Mouse (Mus musculus) liver, embryonic 13.5 days (tissue): ENCODE measurements at regions not wholly inside any gene's neighbourhood (a gene's known extent, or its start where the extent isn't known, plus 50 kb on each side); places are given as distances from the start of the nearest gene placed in this dataset.
"Not testable (repeated sequence)": the region's sequence is repeated elsewhere in the genome, so short reads cannot be mapped to it uniquely, and the experiment has no call there.

ENCODE experiments used
- ATAC-seq: fragments of 200-750 bp; cut with Nextera tagmentation; 2 replicates; pipeline ENCODE4 v1.8.0; 2017; ENCODE audit warnings: low read depth, mild to moderate bottlenecking, moderate number of reproducible peaks, moderate library complexity
- DNase-seq: peaks from one replicate; pipeline ENCODE4 v3.0.0; 2022
- H3K27ac ChIP-seq: fragments of 300-500 bp; sonication (generic); 2 replicates; pipeline ENCODE4 v1.5.1; 2015; ENCODE audit warnings: moderate library complexity, mild to moderate bottlenecking, inconsistent platforms
- H3K27me3 ChIP-seq: fragments of 300-500 bp; sonication (generic); 2 replicates; pipeline ENCODE4 v1.6.1; 2015; ENCODE audit warnings: mild to moderate bottlenecking, inconsistent platforms
- H3K36me3 ChIP-seq: fragments of 300-500 bp; sonication (generic); 2 replicates; pipeline ENCODE4 v1.6.1; 2015; ENCODE audit warnings: mild to moderate bottlenecking, inconsistent platforms
- H3K4me1 ChIP-seq: fragments of 300-500 bp; sonication (generic); replicated peaks from 2 replicates; pipeline ENCODE4 v1.6.1; 2015; ENCODE audit warnings: inconsistent platforms
- H3K4me2 ChIP-seq: fragments of 300-500 bp; sonication (generic); 2 replicates; pipeline ENCODE4 v1.6.1; 2015; ENCODE audit warnings: inconsistent platforms, mild to moderate bottlenecking, moderate library complexity
- H3K4me3 ChIP-seq: fragments of 300-500 bp; sonication (generic); replicated peaks from 2 replicates; pipeline ENCODE4 v1.5.1; 2015; ENCODE audit warnings: mild to moderate bottlenecking, inconsistent platforms
- H3K9ac ChIP-seq: fragments of 300-500 bp; sonication (generic); 2 replicates; pipeline ENCODE4 v1.6.1; 2015; ENCODE audit warnings: mild to moderate bottlenecking, inconsistent platforms
- H3K9me3 ChIP-seq: fragments of 300-500 bp; sonication (generic); replicated peaks from 2 replicates; pipeline ENCODE4 v1.6.1; 2016; ENCODE audit warnings: inconsistent platforms
- WGBS: fragments of 180-500 bp; shearing (Covaris S2); methylation state at CpG from one replicate; pipeline ENCODE4 v1.1.7; 2015; ENCODE audit not compliant: insufficient replicate concordance; 5-methylcytosine and 5-hydroxymethylcytosine counted together

GRCm38 (mm10) chr13:52217741-52218140 is 313.3 kb downstream of the Diras2 start:
- Histone ChIP-seq H3K27me3 (no peaks in the 10 kb centered on the region), H3K9ac (no peak overlapping the region), H3K27ac (no peak overlapping the region), H3K36me3 (no peaks in the 10 kb centered on the region), H3K9me3 (no peaks in the 10 kb centered on the region), H3K4me3 (no peak overlapping the region), H3K4me2 (no peak overlapping the region), H3K4me1 (peaks cover 9% of the 10 kb centered on the region)
- WGBS = 63% methylated on average over 7 of the region's 7 CpGs
- DNase-seq (no peak), ATAC-seq (no peak)

- Histone ChIP-seq H3K9me3 (no peaks in the 10 kb centered on the region), H3K27ac (no peak overlapping the region), H3K4me1 (peaks cover 19% of the 10 kb centered on the region), H3K4me2 (no peak overlapping the region), H3K27me3 (no peaks in the 10 kb centered on the region), H3K4me3 (no peak overlapping the region), H3K36me3 (no peaks in the 10 kb centered on the region), H3K9ac (no peak overlapping the region)
- 32% methylated on average over 11 of the region's 11 CpGs for WGBS
- no peak for DNase-seq
- ATAC-seq = no peak
These were observed 308.6 kb downstream of the Diras2 start for GRCm38 (mm10) chr13:52222315-52223097.

- WGBS = 22% methylated on average over 6 of the region's 6 CpGs
- Histone ChIP-seq H3K27me3 (no peaks in the 10 kb centered on the region), H3K9me3 (no peaks in the 10 kb centered on the region), H3K4me3 (no peak overlapping the region), H3K4me1 (peaks cover 19% of the 10 kb centered on the region), H3K9ac (no peak overlapping the region), H3K36me3 (no peaks in the 10 kb centered on the region), H3K27ac (no peak overlapping the region), H3K4me2 (no peak overlapping the region)
- DNase-seq (peak; percentile 30), ATAC-seq (peak; percentile 71)
These were observed 307.7 kb downstream of the Diras2 start for GRCm38 (mm10) chr13:52223098-52223962.

GRCm38 (mm10) chr13:52233971-52234370 is 297.1 kb downstream of the Diras2 start:
- no peak for DNase-seq
- no peak overlapping the region for H3K27ac ChIP-seq
- H3K9ac ChIP-seq = no peak overlapping the region
- no peak overlapping the region for H3K4me3 ChIP-seq
- no peak overlapping the region for H3K4me2 ChIP-seq
- no peaks in the 10 kb centered on the region for H3K36me3 ChIP-seq
- H3K4me1 ChIP-seq = no peaks in the 10 kb centered on the region; the same call in 1 of the 2 replicates
- no peaks in the 10 kb centered on the region for H3K9me3 ChIP-seq
- ATAC-seq = no peak
- WGBS = 63% methylated on average over 5 of the region's 5 CpGs
- no peaks in the 10 kb centered on the region for H3K27me3 ChIP-seq

GRCm38 (mm10) chr13:52236105-52236504 is 295.0 kb downstream of the Diras2 start:
- Histone ChIP-seq H3K27me3 (no peaks in the 10 kb centered on the region), H3K4me1 (no peaks in the 10 kb centered on the region; the same call in 1 of the 2 replicates), H3K4me3 (no peak overlapping the region), H3K27ac (no peak overlapping the region), H3K4me2 (peak overlapping the region; percentile 29), H3K9ac (no peak overlapping the region; the same call in 1 of the 2 replicates), H3K9me3 (no peaks in the 10 kb centered on the region), H3K36me3 (no peaks in the 10 kb centered on the region)
- DNase-seq = no peak
- ATAC-seq = 0 out of 2 replicates have a peak, but pooled peaks have one; percentile 26
- 7% methylated on average over 10 of the region's 10 CpGs for WGBS

- no peak overlapping the region for H3K9ac ChIP-seq
These were observed 291.5 kb downstream of the Diras2 start for GRCm38 (mm10) chr13:52239563-52239962.

GRCm38 (mm10) chr13:52241761-52242160 is 289.3 kb downstream of the Diras2 start:
- no peaks in the 10 kb centered on the region for H3K27me3 ChIP-seq
- no peak for DNase-seq
- H3K36me3 ChIP-seq = no peaks in the 10 kb centered on the region
- no peak overlapping the region for H3K4me3 ChIP-seq
- no peak overlapping the region for H3K4me2 ChIP-seq
- 20% methylated on average over 1 of the region's 1 CpGs for WGBS
- H3K9ac ChIP-seq = no peak overlapping the region
- no peak for ATAC-seq
- no peaks in the 10 kb centered on the region for H3K9me3 ChIP-seq
- no peak overlapping the region for H3K27ac ChIP-seq
- H3K4me1 ChIP-seq = no peaks in the 10 kb centered on the region; the same call in 1 of the 2 replicates

More at GRCm38 (mm10) chr13:52239563-52239962, 291.5 kb downstream of the Diras2 start:
- Histone ChIP-seq H3K9me3 (no peaks in the 10 kb centered on the region), H3K4me1 (no peaks in the 10 kb centered on the region; the same call in 1 of the 2 replicates), H3K4me2 (no peak overlapping the region), H3K27ac (no peak overlapping the region), H3K36me3 (no peaks in the 10 kb centered on the region), H3K27me3 (no peaks in the 10 kb centered on the region), H3K4me3 (no peak overlapping the region)
- ATAC-seq (no peak), DNase-seq (no peak)
- 79% methylated on average over 1 of the region's 1 CpGs for WGBS

GRCm38 (mm10) chr13:52249492-52249891 is 281.6 kb downstream of the Diras2 start:
- no peak for DNase-seq
- Histone ChIP-seq H3K9ac (no peak overlapping the region), H3K36me3 (no peaks in the 10 kb centered on the region), H3K4me1 (no peaks in the 10 kb centered on the region), H3K9me3 (no peaks in the 10 kb centered on the region), H3K27ac (no peak overlapping the region), H3K4me3 (no peak overlapping the region), H3K4me2 (no peak overlapping the region), H3K27me3 (no peaks in the 10 kb centered on the region)
- WGBS = 59% methylated on average over 2 of the region's 2 CpGs
- no peak for ATAC-seq

- Histone ChIP-seq H3K9me3 (no peaks in the 10 kb centered on the region), H3K27ac (no peak overlapping the region)
These were observed 280.7 kb downstream of the Diras2 start for GRCm38 (mm10) chr13:52250371-52250770.

GRCm38 (mm10) chr13:52252303-52252702 is 278.8 kb downstream of the Diras2 start:
- Histone ChIP-seq H3K36me3 (no peaks in the 10 kb centered on the region), H3K4me2 (no peak overlapping the region), H3K9me3 (no peaks in the 10 kb centered on the region), H3K27ac (no peak overlapping the region), H3K9ac (no peak overlapping the region), H3K4me3 (no peak overlapping the region), H3K4me1 (0 out of 2 replicates have a peak, but pooled peaks cover 7% of the 10 kb centered on the region), H3K27me3 (no peaks in the 10 kb centered on the region)
- ATAC-seq = no peak
- no peak for DNase-seq
- WGBS = 51% methylated on average over 4 of the region's 4 CpGs

More at GRCm38 (mm10) chr13:52250371-52250770, 280.7 kb downstream of the Diras2 start:
- Histone ChIP-seq H3K4me3 (no peak overlapping the region), H3K9ac (no peak overlapping the region), H3K4me2 (no peak overlapping the region), H3K36me3 (no peaks in the 10 kb centered on the region), H3K4me1 (no peaks in the 10 kb centered on the region), H3K27me3 (no peaks in the 10 kb centered on the region)
- no peak for ATAC-seq
- 44% methylated on average over 4 of the region's 4 CpGs for WGBS
- DNase-seq = no peak

GRCm38 (mm10) chr13:52252726-52253125 is 278.4 kb downstream of the Diras2 start:
- H3K9ac ChIP-seq, DNase-seq, H3K36me3 ChIP-seq, H3K4me3 ChIP-seq, H3K27ac ChIP-seq, H3K4me1 ChIP-seq, ATAC-seq, H3K4me2 ChIP-seq, H3K9me3 ChIP-seq, H3K27me3 ChIP-seq: not testable (repeated sequence)
- 24% methylated on average over 6 of the region's 6 CpGs for WGBS
